Mouse (Mus musculus) limb, embryonic 13.5 days (tissue): ENCODE data around the gene H2-D1. TPM values are rescaled to one million over a fixed set of nuclear protein-coding genes. Genes with fewer than 3 reads are reported as not detected.

ENCODE experiments used
- ATAC-seq: fragments of 200-750 bp; cut with Nextera tagmentation; 2 replicates; pipeline ENCODE4 v1.8.0; 2017; ENCODE audit warnings: low read depth, moderate number of reproducible peaks, moderate TSS enrichment; ENCODE audit not compliant: low FRiP score
- H3K27ac ChIP-seq: fragments of 300-500 bp; sonication (generic); 2 replicates; pipeline ENCODE4 v1.5.1; 2015; ENCODE audit warnings: inconsistent platforms, mild to moderate bottlenecking, moderate library complexity
- H3K27me3 ChIP-seq: fragments of 300-500 bp; sonication (generic); 2 replicates; pipeline ENCODE4 v1.6.1; 2015; ENCODE audit warnings: mild to moderate bottlenecking, inconsistent platforms
- H3K36me3 ChIP-seq: fragments of 300-500 bp; sonication (generic); 2 replicates; pipeline ENCODE4 v1.6.1; 2015; ENCODE audit warnings: inconsistent platforms, mild to moderate bottlenecking, moderate library complexity
- H3K4me1 ChIP-seq: fragments of 300-500 bp; sonication (generic); 2 replicates; pipeline ENCODE4 v1.6.1; 2015; ENCODE audit warnings: inconsistent platforms
- H3K4me2 ChIP-seq: fragments of 300-500 bp; sonication (generic); replicated peaks from 2 replicates; pipeline ENCODE4 v1.6.1; 2015; ENCODE audit warnings: inconsistent platforms, mild to moderate bottlenecking, moderate library complexity
- H3K4me3 ChIP-seq: fragments of 300-500 bp; sonication (generic); 2 replicates; pipeline ENCODE4 v1.5.1; 2015; ENCODE audit warnings: moderate library complexity, mild to moderate bottlenecking, inconsistent platforms
- H3K9ac ChIP-seq: fragments of 300-500 bp; sonication (generic); 2 replicates; pipeline ENCODE4 v1.6.1; 2015; ENCODE audit warnings: mild to moderate bottlenecking, inconsistent platforms
- H3K9me3 ChIP-seq: fragments of 300-500 bp; sonication (generic); 2 replicates; pipeline ENCODE4 v1.6.1; 2016; ENCODE audit warnings: inconsistent platforms
- WGBS: fragments of 180-500 bp; shearing (Covaris S2); methylation state at CpG from one replicate; pipeline ENCODE4 v1.1.7; 2015; 5-methylcytosine and 5-hydroxymethylcytosine counted together
- polyA plus RNA-seq: library from polyadenylated mRNA; unstranded; fragments of >200 nt; fragmentation: Nextera tagmentation; extraction: Ambion mirVana; gene quantifications from 2 replicates; pipeline ENCODE4 v1.2.1, GENCODE M21; 2015

Gene H2-D1
- polyA plus RNA-seq, 1 experiment from 2014 or later = 29.1 TPM

GRCm38 (mm10) chr17:35241305-35242014, 21.1 kb upstream of the H2-D1 start, which contains the start of gene Ddx39b:
Gene Ddx39b (plus strand): TSS chr17:35241746.
- H3K27me3 ChIP-seq = no peaks in the 10 kb centered on the region
- peaks cover 34% of the 10 kb centered on the region for H3K36me3 ChIP-seq
- peak within 1 kb of the TSS; percentile 99 for H3K27ac ChIP-seq
- H3K4me2 ChIP-seq = peak within 1 kb of the TSS; percentile 95
- peak within 1 kb of the TSS; percentile 100 for H3K9ac ChIP-seq
- H3K4me1 ChIP-seq = peaks cover 45% of the 10 kb centered on the region
- H3K4me3 ChIP-seq = peak within 1 kb of the TSS; percentile 99
- H3K9me3 ChIP-seq = no peaks in the 10 kb centered on the region
- peak; percentile 92 for ATAC-seq
- under 1% methylated on average over 67 of the region's 69 CpGs for WGBS

- peak; percentile 34 for ATAC-seq
- WGBS = under 1% methylated on average over 55 of the region's 55 CpGs
- Histone ChIP-seq H3K27me3 (no peaks in the 10 kb centered on the region), H3K4me3 (peak overlapping the region; percentile 99), H3K36me3 (peaks cover 42% of the 10 kb centered on the region), H3K4me1 (peaks cover 48% of the 10 kb centered on the region), H3K9me3 (no peaks in the 10 kb centered on the region), H3K4me2 (peak overlapping the region; percentile 95), H3K27ac (peak overlapping the region; percentile 99), H3K9ac (peak overlapping the region; percentile 100)
These were observed 20.3 kb upstream of the H2-D1 start for GRCm38 (mm10) chr17:35242015-35242941.

- peak overlapping the region; percentile 99 for H3K4me3 ChIP-seq
- H3K27me3 ChIP-seq = no peaks in the 10 kb centered on the region
- no peak for ATAC-seq
- H3K9me3 ChIP-seq = no peaks in the 10 kb centered on the region
- peak overlapping the region; percentile 95 for H3K4me2 ChIP-seq
- peaks cover 48% of the 10 kb centered on the region for H3K4me1 ChIP-seq
- H3K9ac ChIP-seq = peak overlapping the region; percentile 100
- 7% methylated on average over 16 of the region's 16 CpGs for WGBS
- H3K27ac ChIP-seq = peak overlapping the region; percentile 99
- H3K36me3 ChIP-seq = peaks cover 50% of the 10 kb centered on the region
These were observed 19.4 kb upstream of the H2-D1 start for GRCm38 (mm10) chr17:35243086-35243485.

GRCm38 (mm10) chr17:35244999-35245398, 17.5 kb upstream of the H2-D1 start:
- no peak overlapping the region for H3K27ac ChIP-seq
- H3K4me2 ChIP-seq = peak overlapping the region; percentile 95
- H3K36me3 ChIP-seq = peaks cover 70% of the 10 kb centered on the region
- H3K4me1 ChIP-seq = peaks cover 48% of the 10 kb centered on the region
- H3K9ac ChIP-seq = peak overlapping the region; percentile 100
- H3K4me3 ChIP-seq = peak overlapping the region; percentile 99
- H3K9me3 ChIP-seq = no peaks in the 10 kb centered on the region
- ATAC-seq = no peak
- no peaks in the 10 kb centered on the region for H3K27me3 ChIP-seq
- WGBS = 78% methylated on average over 2 of the region's 2 CpGs

GRCm38 (mm10) chr17:35245731-35246623, 16.6 kb upstream of the H2-D1 start:
- peak overlapping the region; percentile 95; the same call in 1 of the 2 replicates for H3K4me2 ChIP-seq
- peaks cover 39% of the 10 kb centered on the region for H3K4me1 ChIP-seq
- no peak overlapping the region for H3K27ac ChIP-seq
- H3K9ac ChIP-seq = no peak overlapping the region; the same call in 1 of the 2 replicates
- peaks cover 79% of the 10 kb centered on the region for H3K36me3 ChIP-seq
- no peak for ATAC-seq
- no peak overlapping the region for H3K4me3 ChIP-seq
- H3K9me3 ChIP-seq = no peaks in the 10 kb centered on the region
- WGBS = 82% methylated on average over 15 of the region's 15 CpGs
- H3K27me3 ChIP-seq = no peaks in the 10 kb centered on the region

GRCm38 (mm10) chr17:35247144-35247543, 15.4 kb upstream of the H2-D1 start:
- H3K9me3 ChIP-seq = no peaks in the 10 kb centered on the region
- no peak for ATAC-seq
- no peak overlapping the region for H3K4me3 ChIP-seq
- no peak overlapping the region for H3K9ac ChIP-seq
- H3K4me1 ChIP-seq = peaks cover 39% of the 10 kb centered on the region
- 86% methylated on average over 7 of the region's 7 CpGs for WGBS
- H3K36me3 ChIP-seq = peaks cover 90% of the 10 kb centered on the region
- no peak overlapping the region for H3K27ac ChIP-seq
- H3K4me2 ChIP-seq = no peak overlapping the region
- no peaks in the 10 kb centered on the region for H3K27me3 ChIP-seq

- Histone ChIP-seq H3K36me3 (peaks cover 99% of the 10 kb centered on the region), H3K4me2 (no peak overlapping the region), H3K4me1 (peaks cover 30% of the 10 kb centered on the region), H3K9me3 (no peaks in the 10 kb centered on the region), H3K9ac (no peak overlapping the region), H3K4me3 (no peak overlapping the region), H3K27ac (no peak overlapping the region), H3K27me3 (no peaks in the 10 kb centered on the region)
- WGBS = 91% methylated on average over 14 of the region's 14 CpGs
- ATAC-seq = no peak
These were observed 13.5 kb upstream of the H2-D1 start for GRCm38 (mm10) chr17:35248986-35249385.

- H3K27ac ChIP-seq = no peak overlapping the region
- no peak overlapping the region for H3K4me3 ChIP-seq
- no peak for ATAC-seq
- H3K4me1 ChIP-seq = peaks cover 24% of the 10 kb centered on the region
- H3K36me3 ChIP-seq = peaks cover 98% of the 10 kb centered on the region
- no peaks in the 10 kb centered on the region for H3K27me3 ChIP-seq
- H3K4me2 ChIP-seq = no peak overlapping the region
- H3K9me3 ChIP-seq = no peaks in the 10 kb centered on the region
- WGBS = 90% methylated on average over 19 of the region's 19 CpGs
- no peak overlapping the region for H3K9ac ChIP-seq
These were observed 12.9 kb upstream of the H2-D1 start for GRCm38 (mm10) chr17:35249451-35250197.

GRCm38 (mm10) chr17:35250348-35251120, 12.0 kb upstream of the H2-D1 start:
- Histone ChIP-seq H3K36me3 (peaks cover 89% of the 10 kb centered on the region), H3K9me3 (no peaks in the 10 kb centered on the region), H3K4me3 (no peak overlapping the region), H3K4me1 (peaks cover 15% of the 10 kb centered on the region), H3K27ac (no peak overlapping the region), H3K4me2 (no peak overlapping the region), H3K27me3 (no peaks in the 10 kb centered on the region), H3K9ac (no peak overlapping the region)
- 86% methylated on average over 3 of the region's 3 CpGs for WGBS
- no peak for ATAC-seq

- H3K4me1 ChIP-seq = peaks cover 8% of the 10 kb centered on the region
- no peak overlapping the region for H3K27ac ChIP-seq
- no peak overlapping the region for H3K9ac ChIP-seq
- peaks cover 82% of the 10 kb centered on the region for H3K36me3 ChIP-seq
- 87% methylated on average over 15 of the region's 15 CpGs for WGBS
- no peaks in the 10 kb centered on the region for H3K9me3 ChIP-seq
- H3K27me3 ChIP-seq = no peaks in the 10 kb centered on the region
- no peak overlapping the region for H3K4me3 ChIP-seq
- ATAC-seq = no peak
- no peak overlapping the region for H3K4me2 ChIP-seq
These were observed 11.3 kb upstream of the H2-D1 start for GRCm38 (mm10) chr17:35251162-35251719.
